ENCODE assay signal across 8 mouse cellular contexts in genomic region chr9:44881221-44881871, GRCm38 (mm10). TPM values are rescaled to one million over a fixed set of nuclear protein-coding genes. Genes with fewer than 3 reads are reported as not detected.
A peak's percentile ranks its signal among the peaks of the same experiment; 100 is the strongest.
DNase-seq lines count a peak whose midpoint lies in the region; ATAC-seq and TF ChIP-seq lines count a peak whose summit lies in the region.

Gene Kmt2a (minus strand): TSS chr9:44881296.

- ATAC-seq in forebrain, embryonic 12.5 days (ENCODE audit: low FRiP score) = peak; percentile 80
- peak; percentile 88 for ATAC-seq in heart, postnatal 0 days (ENCODE audit: insufficient read depth, low read depth)
- ATAC-seq in liver, postnatal 0 days = peak; percentile 90
- peak; percentile 68 for ATAC-seq in neural tube, embryonic 14.5 days (ENCODE audit: low read depth)

- peak within 1 kb of the TSS; percentile 98 for H3K4me3 ChIP-seq in E14TG2a.4 (replicated peaks; ENCODE audit: low read length)
- H3K4me3 ChIP-seq in forebrain, embryonic 12.5 days (replicated peaks) = peak within 1 kb of the TSS; percentile 94
- H3K4me3 ChIP-seq in heart, postnatal 0 days (ENCODE audit: low read depth, low read length) = peak within 1 kb of the TSS; percentile 94
- H3K4me3 ChIP-seq in liver, postnatal 0 days (ENCODE audit: low read depth, low read length) = peak within 1 kb of the TSS; percentile 91
- H3K4me3 ChIP-seq in neural tube, embryonic 14.5 days (ENCODE audit: low read depth, low read length) = peak within 1 kb of the TSS; percentile 97

- peak; percentile 52; the same call in 1 of the 2 replicates for TF ChIP-seq EP300 in heart, postnatal 0 days (IDR thresholded peaks at IDR 0.05; ENCODE audit: low read depth)
- no peak for TF ChIP-seq EP300 in liver, postnatal 0 days (IDR thresholded peaks at IDR 0.05; ENCODE audit: low read depth)

- peaks cover 16% of the 10 kb centered on the region for H3K27me3 ChIP-seq in E14TG2a.4 (ENCODE audit: insufficient read depth, low read length)
- no peaks in the 10 kb centered on the region for H3K27me3 ChIP-seq in forebrain, embryonic 12.5 days
- H3K27me3 ChIP-seq in heart, postnatal 0 days (ENCODE audit: control insufficient read depth, insufficient read depth, low read length) = no peaks in the 10 kb centered on the region
- H3K27me3 ChIP-seq in liver, postnatal 0 days (ENCODE audit: insufficient read depth, low read length) = no peaks in the 10 kb centered on the region
- H3K27me3 ChIP-seq in neural tube, embryonic 14.5 days (ENCODE audit: control insufficient read depth, insufficient read depth, low read length) = no peaks in the 10 kb centered on the region

- peak within 1 kb of the TSS; percentile 88 for H3K4me2 ChIP-seq in forebrain, embryonic 12.5 days
- peak within 1 kb of the TSS; percentile 100 for H3K4me2 ChIP-seq in heart, postnatal 0 days (ENCODE audit: low read depth, low read length)
- peak within 1 kb of the TSS; percentile 100 for H3K4me2 ChIP-seq in liver, postnatal 0 days (ENCODE audit: low read depth, low read length)
- peak within 1 kb of the TSS; percentile 88 for H3K4me2 ChIP-seq in neural tube, embryonic 14.5 days (ENCODE audit: low read depth, low read length)

- H3K9ac ChIP-seq in forebrain, embryonic 12.5 days = peak within 1 kb of the TSS; percentile 99
- H3K9ac ChIP-seq in heart, postnatal 0 days (replicated peaks; ENCODE audit: low read depth, low read length) = peak within 1 kb of the TSS; percentile 85
- peak within 1 kb of the TSS; percentile 91 for H3K9ac ChIP-seq in liver, postnatal 0 days (replicated peaks)
- peak within 1 kb of the TSS; percentile 99 for H3K9ac ChIP-seq in neural tube, embryonic 14.5 days (replicated peaks; ENCODE audit: low read depth, low read length)

- peaks cover 22% of the 10 kb centered on the region for H3K36me3 ChIP-seq in E14TG2a.4 (ENCODE audit: insufficient read depth, low read length)
- peaks cover 10% of the 10 kb centered on the region for H3K36me3 ChIP-seq in forebrain, embryonic 12.5 days (replicated peaks)
- no peaks in the 10 kb centered on the region for H3K36me3 ChIP-seq in heart, postnatal 0 days (replicated peaks; ENCODE audit: control insufficient read depth, insufficient read depth, low read length)
- 0 out of 2 replicates have a peak, but pooled peaks cover 2% of the 10 kb centered on the region for H3K36me3 ChIP-seq in liver, postnatal 0 days (replicated peaks; ENCODE audit: insufficient read depth, low read length)
- H3K36me3 ChIP-seq in neural tube, embryonic 14.5 days (ENCODE audit: control insufficient read depth, insufficient read depth, low read length) = no peaks in the 10 kb centered on the region

- peaks cover 48% of the 10 kb centered on the region for H3K4me1 ChIP-seq in E14TG2a.4 (replicated peaks; ENCODE audit: low read depth, low read length)
- peaks cover 41% of the 10 kb centered on the region for H3K4me1 ChIP-seq in forebrain, embryonic 12.5 days
- H3K4me1 ChIP-seq in heart, postnatal 0 days (ENCODE audit: control insufficient read depth, insufficient read depth) = peaks cover 20% of the 10 kb centered on the region; the same call in 1 of the 2 replicates
- peaks cover 28% of the 10 kb centered on the region for H3K4me1 ChIP-seq in liver, postnatal 0 days (ENCODE audit: insufficient read depth)
- H3K4me1 ChIP-seq in neural tube, embryonic 14.5 days (ENCODE audit: control insufficient read depth, insufficient read depth, low read length) = peaks cover 31% of the 10 kb centered on the region

- under 1% methylated on average over 33 of the region's 71 CpGs for WGBS in forebrain, embryonic 12.5 days
- WGBS in heart, postnatal 0 days = under 1% methylated on average over 45 of the region's 71 CpGs
- WGBS in liver, postnatal 0 days (ENCODE audit: insufficient replicate concordance) = under 1% methylated on average over 33 of the region's 71 CpGs
- under 1% methylated on average over 59 of the region's 71 CpGs for WGBS in neural tube, embryonic 14.5 days

- peak within 1 kb of the TSS; percentile 99 for H3K27ac ChIP-seq in forebrain, embryonic 12.5 days
- H3K27ac ChIP-seq in heart, postnatal 0 days (ENCODE audit: low read depth) = peak within 1 kb of the TSS; percentile 90
- H3K27ac ChIP-seq in liver, postnatal 0 days (ENCODE audit: low read depth) = peak within 1 kb of the TSS; percentile 93
- H3K27ac ChIP-seq in neural tube, embryonic 14.5 days (ENCODE audit: low read depth, low read length) = peak within 1 kb of the TSS; percentile 96

- TF ChIP-seq CTCF in E14TG2a.4 (conservative IDR thresholded peaks at IDR 0.05; ENCODE audit: low read length) = no peak
- TF ChIP-seq CTCF in heart, postnatal 0 days (IDR thresholded peaks at IDR 0.05; ENCODE audit: low read depth) = no peak
- TF ChIP-seq CTCF in liver, postnatal 0 days (IDR thresholded peaks at IDR 0.05; ENCODE audit: low read depth) = no peak

- no peaks in the 10 kb centered on the region for H3K9me3 ChIP-seq in E14TG2a.4 (ENCODE audit: low read length)
- H3K9me3 ChIP-seq in forebrain, embryonic 12.5 days = no peaks in the 10 kb centered on the region
- H3K9me3 ChIP-seq in heart, postnatal 0 days (replicated peaks; ENCODE audit: control insufficient read depth, low read length) = no peaks in the 10 kb centered on the region
- no peaks in the 10 kb centered on the region for H3K9me3 ChIP-seq in liver, postnatal 0 days (ENCODE audit: low read length)
- no peaks in the 10 kb centered on the region for H3K9me3 ChIP-seq in neural tube, embryonic 14.5 days (ENCODE audit: control insufficient read depth, low read length)

- DNase-seq in c-Kit-positive CD71-positive TER-119-positive erythroid progenitor cells, embryonic 14.5 days (ENCODE audit: low spot score) = peak; percentile 94
- DNase-seq in heart, postnatal 0 days (ENCODE audit: low spot score) = peak; percentile 90
- DNase-seq in kidney, postnatal 4 days = peak; percentile 98
- DNase-seq in liver, postnatal 0 days = peak; percentile 97
- peak; percentile 100 for DNase-seq in testis, postnatal 10 days (ENCODE audit: low spot score)

RNA-seq across cellular contexts. Expression of gene Kmt2a, which starts in this region (rescaled TPM):
- polyA plus RNA-seq in forebrain, embryonic 12.5 days (2016; fragmentation: Nextera tagmentation; extraction: Ambion mirVana) = 27.4 and 28.3 TPM in 2 replicates
- total RNA-seq in heart, postnatal 0 days (2014; rRNA removed; ENCODE audit: low replicate concordance) = 4.9 and 7.8 TPM in 2 replicates
- 4.2 and 4.4 TPM in 2 replicates for polyA plus RNA-seq in heart, postnatal 0 days (2015; fragmentation: Nextera tagmentation; extraction: Ambion mirVana)
- polyA plus RNA-seq in liver, postnatal 0 days (2015; fragmentation: Nextera tagmentation; extraction: Ambion mirVana) = 1.8 and 2.2 TPM in 2 replicates
- polyA plus RNA-seq in neural tube, embryonic 14.5 days (2014; fragmentation: Nextera tagmentation; extraction: Ambion mirVana) = 16.5 and 23.1 TPM in 2 replicates

Comparison
In these comparisons a context has a peak if more than half of its experiments do, and no peak if none do; other contexts are left out.
1. Peak in every context shown above with its lines: DNase-seq, ATAC-seq, H3K4me3 ChIP-seq and H3K27ac ChIP-seq.